Mouse (Mus musculus): Measurements from ENCODE around the gene Mall. TPM values are rescaled to one million over a fixed set of nuclear protein-coding genes. Genes with fewer than 3 reads are reported as not detected.

Gene Mall
- total and polyA plus RNA-seq, 3 experiments = 5.9 to 11.4 (median 7.1) TPM

DNA sequence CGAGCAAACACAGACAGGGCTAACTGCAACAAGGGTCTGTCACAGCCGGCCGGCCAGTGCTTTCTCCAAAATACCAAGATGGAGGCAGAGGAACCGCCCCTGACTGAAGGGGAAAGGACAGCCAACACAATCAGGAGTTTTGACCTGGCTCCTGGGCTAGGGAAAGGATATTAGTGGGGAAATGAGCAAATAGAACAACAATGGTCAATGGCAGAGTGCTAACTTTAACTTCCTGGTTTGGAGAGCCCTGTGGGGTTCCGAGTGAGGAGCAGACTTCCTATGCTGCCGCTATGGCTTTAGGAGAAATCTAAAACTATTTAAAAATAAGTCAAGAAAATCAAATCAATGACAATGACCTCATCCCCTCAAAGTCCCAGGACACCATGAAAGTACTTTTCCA, 1.6 kb downstream of the Mall start:
- Histone ChIP-seq H3K9ac (ENCODE audit: low read depth, low read length) (no peak overlapping the region), H3K79me2 (replicated peaks; ENCODE audit: control insufficient read depth, insufficient read depth, low read length) (no peaks in the 10 kb centered on the region), H3K27ac (peak overlapping the region; percentile 77), H3K4me3 (peak overlapping the region; percentile 56), H3K36me3 (ENCODE audit: control insufficient read depth, insufficient read depth, low read length) (no peaks in the 10 kb centered on the region), H3K4me1 (ENCODE audit: control insufficient read depth, insufficient read depth, low read length) (peaks cover 12% of the 10 kb centered on the region), H3K27me3 (ENCODE audit: control insufficient read depth, insufficient read depth, low read length) (no peaks in the 10 kb centered on the region)
- 46% methylated on average over 6 of the region's 6 CpGs for WGBS
- peak in 1 of 2 experiments; percentile 22 for DNase-seq
- TF ChIP-seq EP300 (IDR thresholded peaks at IDR 0.05; ENCODE audit: insufficient read depth, low read depth, low read length) (no peak), POLR2A (IDR thresholded peaks at IDR 0.05; ENCODE audit: insufficient read depth, low read depth, low read length) (peak; percentile 28; the same call in 1 of the 2 replicates), CTCF (IDR thresholded peaks at IDR 0.05) (no peak)
- intact Hi-C loops (cut with DNase I) = no loop called here

DNA sequence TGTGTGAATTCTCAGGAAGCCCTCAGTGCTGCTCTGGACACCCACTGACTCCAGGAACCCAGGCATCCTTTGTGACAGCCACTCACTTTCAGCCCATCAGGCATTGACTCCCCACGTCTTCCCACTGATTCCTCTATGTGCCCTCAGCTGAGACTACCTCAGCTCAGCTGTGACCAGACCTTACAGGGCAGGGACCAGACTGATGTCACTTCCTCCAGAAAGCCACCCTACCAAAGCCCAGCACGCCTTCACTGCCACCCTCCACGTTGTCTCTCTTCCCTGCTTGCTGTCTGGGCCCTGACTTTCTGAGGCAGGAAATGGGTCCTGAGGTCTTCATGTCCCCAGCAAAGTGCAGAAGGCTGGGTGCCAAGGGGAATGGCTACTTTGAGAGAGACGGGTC, 6.5 kb downstream of the Mall start:
- peaks cover 19% of the 10 kb centered on the region for H3K4me1 ChIP-seq (ENCODE audit: control insufficient read depth, insufficient read depth, low read length)
- no peaks in the 10 kb centered on the region for H3K27me3 ChIP-seq (ENCODE audit: control insufficient read depth, insufficient read depth, low read length)
- peaks cover 8% of the 10 kb centered on the region; the same call in 1 of the 2 replicates for H3K36me3 ChIP-seq (ENCODE audit: control insufficient read depth, insufficient read depth, low read length)
- no peak overlapping the region for H3K9ac ChIP-seq (ENCODE audit: low read depth, low read length)
- peak overlapping the region; percentile 64 for H3K27ac ChIP-seq
- H3K4me3 ChIP-seq = no peak overlapping the region
- no peak for DNase-seq
- intact Hi-C loops (cut with DNase I) = no loop called here
- TF ChIP-seq CTCF (IDR thresholded peaks at IDR 0.05) = no peak
- TF ChIP-seq EP300 (IDR thresholded peaks at IDR 0.05; ENCODE audit: insufficient read depth, low read depth, low read length) = no peak
- TF ChIP-seq POLR2A (IDR thresholded peaks at IDR 0.05; ENCODE audit: insufficient read depth, low read depth, low read length) = no peak
- WGBS = 42% methylated on average over 4 of the region's 4 CpGs
- no peaks in the 10 kb centered on the region for H3K79me2 ChIP-seq (replicated peaks; ENCODE audit: control insufficient read depth, insufficient read depth, low read length)

DNA sequence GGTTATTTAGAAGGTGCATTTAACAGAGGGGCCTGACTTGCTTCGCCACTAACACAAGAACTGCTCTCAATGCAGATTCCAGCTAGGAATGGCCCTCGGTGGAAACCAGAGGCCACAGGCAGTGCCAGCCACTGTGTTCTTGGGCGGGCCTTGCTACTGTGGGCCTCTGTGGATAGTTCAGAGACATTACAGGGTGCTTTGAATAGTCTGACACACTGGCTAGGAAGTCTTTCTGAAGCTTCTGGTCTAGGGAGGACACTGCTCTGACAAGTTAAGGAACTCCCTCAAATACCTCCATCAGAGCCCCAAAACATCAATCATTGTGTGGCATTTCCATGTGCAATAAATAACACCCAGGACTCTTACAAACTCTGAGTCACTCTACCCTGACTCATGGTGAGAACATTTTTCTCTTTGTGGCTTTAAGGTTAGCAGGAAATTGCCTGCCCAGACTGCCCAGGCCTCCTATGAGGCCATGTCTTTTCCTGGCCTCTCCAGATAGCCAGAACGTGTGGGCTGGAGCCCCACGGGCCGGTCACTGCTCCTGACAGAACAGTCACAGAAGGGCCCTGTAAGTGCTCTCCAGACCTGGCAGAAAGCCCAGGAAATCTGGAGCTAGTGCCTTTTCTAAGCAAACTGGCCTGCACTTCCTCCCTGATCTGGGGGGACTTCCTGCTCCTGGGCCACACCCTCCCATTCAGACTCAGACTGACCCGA, 7.4 kb downstream of the Mall start:
- Histone ChIP-seq H3K27ac (peak overlapping the region; percentile 64), H3K4me3 (no peak overlapping the region), H3K9ac (ENCODE audit: low read depth, low read length) (no peak overlapping the region), H3K36me3 (ENCODE audit: control insufficient read depth, insufficient read depth, low read length) (peaks cover 8% of the 10 kb centered on the region; the same call in 1 of the 2 replicates), H3K27me3 (ENCODE audit: control insufficient read depth, insufficient read depth, low read length) (no peaks in the 10 kb centered on the region), H3K79me2 (replicated peaks; ENCODE audit: control insufficient read depth, insufficient read depth, low read length) (no peaks in the 10 kb centered on the region), H3K4me1 (ENCODE audit: control insufficient read depth, insufficient read depth, low read length) (peaks cover 17% of the 10 kb centered on the region)
- TF ChIP-seq POLR2A (IDR thresholded peaks at IDR 0.05; ENCODE audit: insufficient read depth, low read depth, low read length) = no peak
- TF ChIP-seq EP300 (IDR thresholded peaks at IDR 0.05; ENCODE audit: insufficient read depth, low read depth, low read length) = no peak
- TF ChIP-seq CTCF (IDR thresholded peaks at IDR 0.05) = no peak
- WGBS = 25% methylated on average over 7 of the region's 7 CpGs
- intact Hi-C loops (cut with DNase I) = no loop called here
- DNase-seq = peak; percentile 75 to 87

DNA sequence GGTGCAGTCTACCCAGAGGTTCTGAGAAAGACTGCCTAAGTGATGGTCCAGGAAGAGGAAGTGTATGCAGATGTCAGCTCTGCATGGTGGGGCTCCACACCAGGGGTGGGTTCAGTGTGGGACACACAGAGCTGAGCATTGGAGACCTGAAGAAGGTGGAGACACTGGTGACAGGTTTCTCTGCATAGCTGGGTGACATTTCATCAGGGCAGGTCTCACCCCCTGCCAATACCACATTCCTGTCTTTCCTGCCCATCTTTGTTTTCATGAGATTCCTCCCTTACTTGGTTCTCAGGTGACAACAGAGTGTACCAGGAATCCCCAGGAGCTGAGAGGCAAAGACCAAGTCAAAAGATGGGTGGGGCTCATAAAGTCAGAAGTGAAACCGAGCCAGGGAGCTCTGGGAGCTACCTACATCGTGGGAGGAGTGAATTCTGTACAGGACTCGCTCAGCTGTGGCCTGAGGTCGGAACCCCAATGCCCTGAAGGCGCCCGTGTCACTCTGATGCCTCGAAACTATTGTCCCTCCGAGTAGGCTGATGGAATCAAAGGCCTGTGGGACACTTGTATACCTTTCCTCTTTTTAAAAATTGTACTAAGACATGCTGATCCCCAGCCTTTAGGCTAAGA, 10.8 kb downstream of the Mall start:
- no peaks in the 10 kb centered on the region for H3K27me3 ChIP-seq (ENCODE audit: control insufficient read depth, insufficient read depth, low read length)
- TF ChIP-seq EP300 (IDR thresholded peaks at IDR 0.05; ENCODE audit: insufficient read depth, low read depth, low read length) = no peak
- TF ChIP-seq CTCF (IDR thresholded peaks at IDR 0.05) = no peak
- TF ChIP-seq POLR2A (IDR thresholded peaks at IDR 0.05; ENCODE audit: insufficient read depth, low read depth, low read length) = no peak
- intact Hi-C loops (cut with DNase I) = no loop called here
- no peak overlapping the region for H3K9ac ChIP-seq (ENCODE audit: low read depth, low read length)
- H3K4me1 ChIP-seq (ENCODE audit: control insufficient read depth, insufficient read depth, low read length) = peaks cover 17% of the 10 kb centered on the region
- no peaks in the 10 kb centered on the region for H3K79me2 ChIP-seq (replicated peaks; ENCODE audit: control insufficient read depth, insufficient read depth, low read length)
- H3K27ac ChIP-seq = no peak overlapping the region
- H3K36me3 ChIP-seq (ENCODE audit: control insufficient read depth, insufficient read depth, low read length) = peaks cover 8% of the 10 kb centered on the region; the same call in 1 of the 2 replicates
- no peak for DNase-seq
- H3K4me3 ChIP-seq = no peak overlapping the region
- 73% methylated on average over 8 of the region's 8 CpGs for WGBS

DNA sequence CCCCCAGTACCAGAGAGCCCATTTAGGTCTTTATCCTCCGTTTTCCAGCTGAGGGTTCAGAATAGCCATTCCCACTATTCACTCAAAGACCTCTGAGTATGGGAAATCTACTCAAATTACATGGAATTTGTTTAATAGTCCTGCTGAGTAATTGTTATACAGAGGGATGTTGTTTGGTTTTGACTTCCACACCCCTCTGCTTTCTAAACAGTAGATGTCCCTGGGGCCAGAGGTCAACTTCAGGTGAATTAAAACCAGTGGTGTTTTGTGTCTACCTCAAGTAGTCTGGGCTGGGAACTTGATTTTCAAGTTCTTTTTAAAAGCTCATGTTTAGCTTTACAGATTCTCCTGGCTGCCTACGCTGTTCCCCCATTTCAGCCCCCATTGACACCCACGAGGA, 15.0 kb downstream of the Mall start:
- Histone ChIP-seq H3K79me2 (replicated peaks; ENCODE audit: control insufficient read depth, insufficient read depth, low read length) (no peaks in the 10 kb centered on the region), H3K36me3 (ENCODE audit: control insufficient read depth, insufficient read depth, low read length) (no peaks in the 10 kb centered on the region), H3K4me1 (ENCODE audit: control insufficient read depth, insufficient read depth, low read length) (no peaks in the 10 kb centered on the region), H3K27ac (no peak overlapping the region), H3K27me3 (ENCODE audit: control insufficient read depth, insufficient read depth, low read length) (no peaks in the 10 kb centered on the region), H3K9ac (ENCODE audit: low read depth, low read length) (no peak overlapping the region), H3K4me3 (no peak overlapping the region)
- no peak for DNase-seq
- TF ChIP-seq POLR2A (IDR thresholded peaks at IDR 0.05; ENCODE audit: insufficient read depth, low read depth, low read length) = no peak
- TF ChIP-seq EP300 (IDR thresholded peaks at IDR 0.05; ENCODE audit: insufficient read depth, low read depth, low read length) = no peak
- no peak for TF ChIP-seq CTCF (IDR thresholded peaks at IDR 0.05)
- WGBS = 93% methylated on average over 3 of the region's 3 CpGs
- intact Hi-C loops (cut with DNase I) = no loop called here

DNA sequence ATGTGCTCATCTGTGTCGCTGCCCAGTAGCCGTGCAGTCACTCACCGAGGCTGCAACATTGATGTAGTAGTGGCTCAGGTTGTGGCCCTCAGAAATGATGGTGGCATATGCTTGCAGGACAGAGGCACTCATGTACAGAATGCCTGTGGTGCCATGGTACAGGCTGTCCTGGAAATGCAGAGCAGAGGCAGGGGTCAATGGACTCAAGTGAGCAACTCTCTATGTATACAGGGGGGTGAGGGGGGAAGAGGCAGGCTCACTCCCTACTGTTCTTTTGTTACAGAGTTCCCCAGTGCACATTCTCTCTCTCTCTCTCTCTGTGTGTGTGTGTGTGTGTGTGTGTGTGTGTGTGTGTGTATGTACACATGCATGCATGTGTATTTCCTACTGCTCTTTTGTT, 20.9 kb downstream of the Mall start:
- Histone ChIP-seq H3K79me2 (replicated peaks; ENCODE audit: control insufficient read depth, insufficient read depth, low read length) (no peaks in the 10 kb centered on the region), H3K27me3 (ENCODE audit: control insufficient read depth, insufficient read depth, low read length) (no peaks in the 10 kb centered on the region), H3K27ac (no peak overlapping the region), H3K4me3 (no peak overlapping the region), H3K4me1 (ENCODE audit: control insufficient read depth, insufficient read depth, low read length) (no peaks in the 10 kb centered on the region), H3K36me3 (ENCODE audit: control insufficient read depth, insufficient read depth, low read length) (no peaks in the 10 kb centered on the region), H3K9ac (ENCODE audit: low read depth, low read length) (no peak overlapping the region)
- intact Hi-C loops (cut with DNase I) = no loop called here
- DNase-seq = no peak
- WGBS = 82% methylated on average over 3 of the region's 3 CpGs
- no peak for TF ChIP-seq POLR2A (IDR thresholded peaks at IDR 0.05; ENCODE audit: insufficient read depth, low read depth, low read length)
- no peak for TF ChIP-seq CTCF (IDR thresholded peaks at IDR 0.05)
- TF ChIP-seq EP300 (IDR thresholded peaks at IDR 0.05; ENCODE audit: insufficient read depth, low read depth, low read length) = no peak
